Mouse (Mus musculus) neural tube, embryonic 13.5 days (tissue): Measurements from ENCODE around the gene Ftsj1. TPM values are rescaled to one million over a fixed set of nuclear protein-coding genes. Genes with fewer than 3 reads are reported as not detected.

Experiments
- ATAC-seq: fragments of 200-750 bp; cut with Nextera tagmentation; 2 replicates; pipeline ENCODE4 v1.8.0; 2017; ENCODE audit warnings: low read depth, mild to moderate bottlenecking, moderate TSS enrichment, moderate library complexity
- H3K27ac ChIP-seq: fragments of 300-500 bp; sonication (generic); replicated peaks from 2 replicates; pipeline ENCODE4 v1.5.1; 2015; ENCODE audit warnings: moderate library complexity, mild to moderate bottlenecking, inconsistent platforms
- H3K27me3 ChIP-seq: fragments of 300-500 bp; sonication (generic); 2 replicates; pipeline ENCODE4 v1.6.1; 2015; ENCODE audit warnings: mild to moderate bottlenecking, inconsistent platforms
- H3K36me3 ChIP-seq: fragments of 300-500 bp; sonication (generic); 2 replicates; pipeline ENCODE4 v1.6.1; 2015; ENCODE audit warnings: mild to moderate bottlenecking, inconsistent platforms
- H3K4me1 ChIP-seq: fragments of 300-500 bp; sonication (generic); replicated peaks from 2 replicates; pipeline ENCODE4 v1.6.1; 2015; ENCODE audit warnings: inconsistent platforms
- H3K4me2 ChIP-seq: fragments of 300-500 bp; sonication (generic); 2 replicates; pipeline ENCODE4 v1.6.1; 2015; ENCODE audit warnings: inconsistent platforms, mild to moderate bottlenecking, moderate library complexity
- H3K4me3 ChIP-seq: fragments of 300-500 bp; sonication (generic); 2 replicates; pipeline ENCODE4 v1.5.1; 2015; ENCODE audit warnings: mild to moderate bottlenecking, inconsistent platforms
- H3K9ac ChIP-seq: fragments of 300-500 bp; sonication (generic); 2 replicates; pipeline ENCODE4 v1.6.1; 2015; ENCODE audit warnings: moderate library complexity, mild to moderate bottlenecking, inconsistent platforms
- H3K9me3 ChIP-seq: fragments of 300-500 bp; sonication (generic); 2 replicates; pipeline ENCODE4 v1.6.1; 2016; ENCODE audit warnings: inconsistent platforms
- WGBS: fragments of 180-500 bp; shearing (Covaris S2); methylation state at CpG from one replicate; pipeline ENCODE4 v1.1.7; 2015; 5-methylcytosine and 5-hydroxymethylcytosine counted together
- polyA plus RNA-seq: library from polyadenylated mRNA; unstranded; fragments of >200 nt; fragmentation: Nextera tagmentation; extraction: Ambion mirVana; gene quantifications from 2 replicates; pipeline ENCODE4 v1.2.1, GENCODE M21; 2015

Ftsj1 gene
- polyA plus RNA-seq, 1 experiment from 2014 or later = 49.2 TPM

- Histone ChIP-seq H3K36me3 (no peaks in the 10 kb centered on the region), H3K4me1 (peaks cover 8% of the 10 kb centered on the region), H3K4me3 (peak overlapping the region; percentile 53), H3K9ac (peak overlapping the region; percentile 70), H3K4me2 (peak overlapping the region; percentile 58), H3K9me3 (no peaks in the 10 kb centered on the region), H3K27me3 (no peaks in the 10 kb centered on the region), H3K27ac (peak overlapping the region; percentile 83)
- 13% methylated on average over 13 of the region's 13 CpGs for WGBS
- peak; percentile 33 for ATAC-seq
Observed at GRCm38 (mm10) chrX:8192126-8192639, 60.0 kb downstream of the Ftsj1 start.

Other genes starting within 250 kb of the Ftsj1 start
- not detected in 2 replicates for gene Glod5, start 233.9 kb downstream of the Ftsj1 start, polyA plus RNA-seq
- gene Suv39h1, start 177.6 kb downstream of the Ftsj1 start, polyA plus RNA-seq = 39.5 and 39.8 TPM in 2 replicates
- 0.24 TPM in 1 of 2 replicates, not detected in the other for gene Was, start 161.9 kb downstream of the Ftsj1 start, polyA plus RNA-seq
- gene Wdr13, start 119.5 kb downstream of the Ftsj1 start, polyA plus RNA-seq = 47.8 and 51.7 TPM in 2 replicates
- 336 and 349 TPM in 2 replicates for gene Rbm3, start 106.5 kb downstream of the Ftsj1 start, polyA plus RNA-seq
- 20.5 and 21.2 TPM in 2 replicates for gene Tbc1d25, start 76.2 kb downstream of the Ftsj1 start, polyA plus RNA-seq
- 27.2 and 35.5 TPM in 2 replicates for gene Ebp, start 58.9 kb downstream of the Ftsj1 start, polyA plus RNA-seq
- 40.9 and 47.3 TPM in 2 replicates for gene Porcn, start 45.9 kb downstream of the Ftsj1 start, polyA plus RNA-seq
- gene Slc38a5, start 18.7 kb upstream of the Ftsj1 start, polyA plus RNA-seq = 24.6 and 27.9 TPM in 2 replicates
- not detected in 2 replicates for gene Ssxb10, start 75.0 kb upstream of the Ftsj1 start, polyA plus RNA-seq
- gene Ssxb9, start 114.6 kb upstream of the Ftsj1 start, polyA plus RNA-seq = not detected in 2 replicates
- not detected in 2 replicates for gene Ssxb1, start 160.9 kb upstream of the Ftsj1 start, polyA plus RNA-seq
- not detected in 2 replicates for gene Ssxb2, start 209.3 kb upstream of the Ftsj1 start, polyA plus RNA-seq